Mouse (Mus musculus): ENCODE results near the gene Bax. TPM values are rescaled to one million over a fixed set of nuclear protein-coding genes. Genes with fewer than 3 reads are reported as not detected.
"Not testable (repeated sequence)": the region's sequence is repeated elsewhere in the genome, so short reads cannot be mapped to it uniquely, and the experiment has no call there.

Gene Bax
- polyA plus RNA-seq, 1 experiment = 105 TPM

GRCm38 (mm10) chr7:45489578-45489977, 22.9 kb upstream of the Bax start:
- TF ChIP-seq POLR2A (IDR thresholded peaks at IDR 0.05; ENCODE audit: low read depth, low read length) (no peak), CTCF (IDR thresholded peaks at IDR 0.05; ENCODE audit: extremely low read depth, insufficient read length, insufficient replicate concordance, low read depth, low read length) (no peak)
- 82% methylated on average over 7 of the region's 7 CpGs for WGBS
- peaks cover 8% of the 10 kb centered on the region for H3K4me1 ChIP-seq (ENCODE audit: control insufficient read depth, insufficient read depth, insufficient read length, low read length)
- H3K36me3 ChIP-seq (ENCODE audit: control insufficient read depth, insufficient read depth, low read length) = peaks cover 17% of the 10 kb centered on the region
- no peaks in the 10 kb centered on the region for H3K27me3 ChIP-seq (ENCODE audit: control insufficient read depth, insufficient read depth, low read length)
- no peak overlapping the region for H3K4me3 ChIP-seq (ENCODE audit: low read depth, low read length)
- H3K27ac ChIP-seq (ENCODE audit: insufficient read depth, low read depth, low read length) = no peak overlapping the region

GRCm38 (mm10) chr7:45488293-45489204, 21.9 kb upstream of the Bax start, which contains the start of gene Dhdh:
Dhdh (minus strand) TSS chr7:45488805.
- TF ChIP-seq CTCF (IDR thresholded peaks at IDR 0.05; ENCODE audit: extremely low read depth, insufficient read length, insufficient replicate concordance, low read depth, low read length) (no peak), POLR2A (IDR thresholded peaks at IDR 0.05; ENCODE audit: low read depth, low read length) (no peak; the same call in 1 of the 2 replicates)
- H3K27me3 ChIP-seq (ENCODE audit: control insufficient read depth, insufficient read depth, low read length) = no peaks in the 10 kb centered on the region
- H3K36me3 ChIP-seq (ENCODE audit: control insufficient read depth, insufficient read depth, low read length) = peaks cover 7% of the 10 kb centered on the region
- 14% methylated on average over 38 of the region's 38 CpGs for WGBS
- peak within 1 kb of the TSS; percentile 80 for H3K4me3 ChIP-seq (ENCODE audit: low read depth, low read length)
- peak within 1 kb of the TSS; percentile 43; the same call in 1 of the 2 replicates for H3K27ac ChIP-seq (ENCODE audit: insufficient read depth, low read depth, low read length)
- peaks cover 8% of the 10 kb centered on the region for H3K4me1 ChIP-seq (ENCODE audit: control insufficient read depth, insufficient read depth, insufficient read length, low read length)

- H3K4me3 ChIP-seq (ENCODE audit: low read depth, low read length) = no peak overlapping the region
- WGBS = 75% methylated on average over 11 of the region's 11 CpGs
- H3K36me3 ChIP-seq (ENCODE audit: control insufficient read depth, insufficient read depth, low read length) = peaks cover 1% of the 10 kb centered on the region; the same call in 1 of the 2 replicates
- H3K27me3 ChIP-seq (ENCODE audit: control insufficient read depth, insufficient read depth, low read length) = no peaks in the 10 kb centered on the region
- H3K27ac ChIP-seq (ENCODE audit: insufficient read depth, low read depth, low read length) = no peak overlapping the region
- H3K4me1 ChIP-seq (ENCODE audit: control insufficient read depth, insufficient read depth, insufficient read length, low read length) = peaks cover 8% of the 10 kb centered on the region
- TF ChIP-seq CTCF (IDR thresholded peaks at IDR 0.05; ENCODE audit: extremely low read depth, insufficient read length, insufficient replicate concordance, low read depth, low read length) (no peak), POLR2A (IDR thresholded peaks at IDR 0.05; ENCODE audit: low read depth, low read length) (no peak)
Measured at GRCm38 (mm10) chr7:45487861-45488292, 21.2 kb upstream of the Bax start.

GRCm38 (mm10) chr7:45486761-45487415, 20.2 kb upstream of the Bax start, which contains the start of gene Gm45808:
Gm45808 (minus strand) TSS chr7:45486811.
- H3K27me3 ChIP-seq (ENCODE audit: control insufficient read depth, insufficient read depth, low read length) = no peaks in the 10 kb centered on the region
- H3K36me3 ChIP-seq (ENCODE audit: control insufficient read depth, insufficient read depth, low read length) = no peaks in the 10 kb centered on the region
- TF ChIP-seq POLR2A (IDR thresholded peaks at IDR 0.05; ENCODE audit: low read depth, low read length) (no peak), CTCF (IDR thresholded peaks at IDR 0.05; ENCODE audit: extremely low read depth, insufficient read length, insufficient replicate concordance, low read depth, low read length) (no peak)
- H3K4me3 ChIP-seq (ENCODE audit: low read depth, low read length) = no peak within 1 kb of the TSS
- 75% methylated on average over 12 of the region's 12 CpGs for WGBS
- peaks cover 8% of the 10 kb centered on the region for H3K4me1 ChIP-seq (ENCODE audit: control insufficient read depth, insufficient read depth, insufficient read length, low read length)
- no peak within 1 kb of the TSS for H3K27ac ChIP-seq (ENCODE audit: insufficient read depth, low read depth, low read length)

GRCm38 (mm10) chr7:45486158-45486557, 19.5 kb upstream of the Bax start:
- WGBS = 51% methylated on average over 7 of the region's 7 CpGs
- TF ChIP-seq CTCF (IDR thresholded peaks at IDR 0.05; ENCODE audit: extremely low read depth, insufficient read length, insufficient replicate concordance, low read depth, low read length) (no peak), POLR2A (IDR thresholded peaks at IDR 0.05; ENCODE audit: low read depth, low read length) (no peak)
- Histone ChIP-seq H3K27me3 (ENCODE audit: control insufficient read depth, insufficient read depth, low read length) (no peaks in the 10 kb centered on the region), H3K4me3 (ENCODE audit: low read depth, low read length) (no peak overlapping the region), H3K36me3 (ENCODE audit: control insufficient read depth, insufficient read depth, low read length) (no peaks in the 10 kb centered on the region), H3K27ac (ENCODE audit: insufficient read depth, low read depth, low read length) (no peak overlapping the region), H3K4me1 (ENCODE audit: control insufficient read depth, insufficient read depth, insufficient read length, low read length) (peaks cover 8% of the 10 kb centered on the region)

- H3K27me3 ChIP-seq (ENCODE audit: control insufficient read depth, insufficient read depth, low read length); H3K27ac ChIP-seq (ENCODE audit: insufficient read depth, low read depth, low read length); H3K36me3 ChIP-seq (ENCODE audit: control insufficient read depth, insufficient read depth, low read length); H3K4me3 ChIP-seq (ENCODE audit: low read depth, low read length); H3K4me1 ChIP-seq (ENCODE audit: control insufficient read depth, insufficient read depth, insufficient read length, low read length): not testable (repeated sequence)
- WGBS = 93% methylated on average over 5 of the region's 5 CpGs
Measured at GRCm38 (mm10) chr7:45484985-45485384, 18.3 kb upstream of the Bax start.

GRCm38 (mm10) chr7:45482166-45482565, 15.5 kb upstream of the Bax start:
- WGBS = 56% methylated on average over 1 of the region's 1 CpGs
- TF ChIP-seq POLR2A (IDR thresholded peaks at IDR 0.05; ENCODE audit: low read depth, low read length) (no peak), CTCF (IDR thresholded peaks at IDR 0.05; ENCODE audit: extremely low read depth, insufficient read length, insufficient replicate concordance, low read depth, low read length) (no peak)
- Histone ChIP-seq H3K27me3 (ENCODE audit: control insufficient read depth, insufficient read depth, low read length) (no peaks in the 10 kb centered on the region), H3K36me3 (ENCODE audit: control insufficient read depth, insufficient read depth, low read length) (no peaks in the 10 kb centered on the region), H3K27ac (ENCODE audit: insufficient read depth, low read depth, low read length) (no peak overlapping the region), H3K4me3 (ENCODE audit: low read depth, low read length) (no peak overlapping the region), H3K4me1 (ENCODE audit: control insufficient read depth, insufficient read depth, insufficient read length, low read length) (no peaks in the 10 kb centered on the region)
